Mouse (Mus musculus): ENCODE measurements around the gene Aifm2. TPM values are rescaled to one million over a fixed set of nuclear protein-coding genes. Genes with fewer than 3 reads are reported as not detected.

Aifm2 gene
- polyA plus RNA-seq, 1 experiment from 2014 or later = 9.3 TPM

DNA sequence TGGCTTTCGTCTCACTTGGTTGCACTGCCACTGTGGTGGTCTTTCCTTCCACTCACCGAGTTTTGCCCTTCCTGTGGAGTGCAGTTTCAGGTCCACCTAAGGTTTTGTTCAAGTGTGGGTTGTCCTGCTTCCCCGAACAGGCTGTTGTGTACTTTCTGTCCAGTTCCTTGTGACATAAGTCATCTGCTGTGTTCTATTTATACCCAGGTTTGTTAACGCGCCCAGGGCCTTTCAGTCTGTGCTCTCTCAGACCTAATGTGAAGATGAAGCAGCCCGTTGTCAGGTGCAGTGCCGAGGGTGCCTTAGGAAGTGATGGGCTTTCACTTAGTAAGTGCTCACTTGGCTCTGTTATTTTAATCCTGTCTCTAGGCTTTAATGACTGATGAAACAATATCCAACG lies 25.7 kb upstream of the Aifm2 start:
- WGBS = 86% methylated on average over 8 of the region's 8 CpGs
- Histone ChIP-seq H3K27ac (ENCODE audit: low read depth, low read length) (no peak overlapping the region), H3K4me1 (replicated peaks; ENCODE audit: control insufficient read depth, insufficient read depth, low read length) (no peaks in the 10 kb centered on the region), H3K9ac (ENCODE audit: low read depth, low read length) (no peak overlapping the region), H3K4me3 (ENCODE audit: low read depth, low read length) (no peak overlapping the region), H3K27me3 (replicated peaks; ENCODE audit: control insufficient read depth, insufficient read depth, low read length) (no peaks in the 10 kb centered on the region), H3K9me3 (ENCODE audit: control insufficient read depth, low read length) (no peaks in the 10 kb centered on the region), H3K36me3 (ENCODE audit: control insufficient read depth, insufficient read depth, low read length) (peaks cover 63% of the 10 kb centered on the region), H3K4me2 (no peak overlapping the region)
- ATAC-seq (replicated peaks; ENCODE audit: low FRiP score) (no peak), DNase-seq (ENCODE audit: low spot score) (no peak)

DNA sequence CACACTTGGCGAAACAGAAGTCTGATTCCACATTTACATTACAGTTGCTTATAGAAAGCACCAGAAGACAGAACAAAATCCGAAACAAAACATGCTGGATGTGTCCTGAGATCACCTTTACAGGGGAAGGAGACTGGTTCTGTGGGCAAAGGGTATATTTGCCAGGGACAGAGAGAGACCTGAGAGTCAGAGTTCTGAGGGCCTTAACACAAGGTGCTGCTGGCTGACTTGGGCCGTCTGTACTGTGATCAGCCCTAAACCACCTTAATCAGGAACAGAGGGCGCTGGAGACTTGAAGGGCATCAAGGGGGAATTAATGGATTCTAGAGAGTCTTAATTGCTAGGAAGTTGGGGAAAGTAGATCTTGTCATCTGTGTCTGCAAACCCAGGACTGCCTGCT lies 21.5 kb upstream of the Aifm2 start:
- H3K27ac ChIP-seq (ENCODE audit: low read depth, low read length) = no peak overlapping the region; the same call in 1 of the 2 replicates
- H3K9me3 ChIP-seq (ENCODE audit: control insufficient read depth, low read length) = no peaks in the 10 kb centered on the region
- peaks cover 36% of the 10 kb centered on the region for H3K36me3 ChIP-seq (ENCODE audit: control insufficient read depth, insufficient read depth, low read length)
- no peak for DNase-seq (ENCODE audit: low spot score)
- H3K4me2 ChIP-seq = no peak overlapping the region
- 70% methylated on average over 4 of the region's 4 CpGs for WGBS
- no peak for ATAC-seq (replicated peaks; ENCODE audit: low FRiP score)
- peaks cover 15% of the 10 kb centered on the region for H3K4me1 ChIP-seq (replicated peaks; ENCODE audit: control insufficient read depth, insufficient read depth, low read length)
- no peak overlapping the region for H3K4me3 ChIP-seq (ENCODE audit: low read depth, low read length)
- H3K9ac ChIP-seq (ENCODE audit: low read depth, low read length) = no peak overlapping the region
- no peaks in the 10 kb centered on the region for H3K27me3 ChIP-seq (replicated peaks; ENCODE audit: control insufficient read depth, insufficient read depth, low read length)

GRCm38 (mm10) chr10:61694870-61695670 lies 20.0 kb upstream of the Aifm2 start, which contains the start of gene Tysnd1:
Tysnd1 (plus strand) TSS chr10:61695514.
- peak within 1 kb of the TSS; percentile 86 for H3K9ac ChIP-seq (ENCODE audit: low read depth, low read length)
- H3K27me3 ChIP-seq (replicated peaks; ENCODE audit: control insufficient read depth, insufficient read depth, low read length) = no peaks in the 10 kb centered on the region
- peak within 1 kb of the TSS; percentile 98 for H3K4me3 ChIP-seq (ENCODE audit: low read depth, low read length)
- DNase-seq (ENCODE audit: low spot score) = peak; percentile 90
- H3K9me3 ChIP-seq (ENCODE audit: control insufficient read depth, low read length) = no peaks in the 10 kb centered on the region
- peak within 1 kb of the TSS; percentile 55 for H3K27ac ChIP-seq (ENCODE audit: low read depth, low read length)
- H3K4me2 ChIP-seq = peak within 1 kb of the TSS; percentile 100
- WGBS = 1% methylated on average over 42 of the region's 42 CpGs
- H3K4me1 ChIP-seq (replicated peaks; ENCODE audit: control insufficient read depth, insufficient read depth, low read length) = peaks cover 15% of the 10 kb centered on the region
- H3K36me3 ChIP-seq (ENCODE audit: control insufficient read depth, insufficient read depth, low read length) = peaks cover 34% of the 10 kb centered on the region
- peak; percentile 94 for ATAC-seq (replicated peaks; ENCODE audit: low FRiP score)

DNA sequence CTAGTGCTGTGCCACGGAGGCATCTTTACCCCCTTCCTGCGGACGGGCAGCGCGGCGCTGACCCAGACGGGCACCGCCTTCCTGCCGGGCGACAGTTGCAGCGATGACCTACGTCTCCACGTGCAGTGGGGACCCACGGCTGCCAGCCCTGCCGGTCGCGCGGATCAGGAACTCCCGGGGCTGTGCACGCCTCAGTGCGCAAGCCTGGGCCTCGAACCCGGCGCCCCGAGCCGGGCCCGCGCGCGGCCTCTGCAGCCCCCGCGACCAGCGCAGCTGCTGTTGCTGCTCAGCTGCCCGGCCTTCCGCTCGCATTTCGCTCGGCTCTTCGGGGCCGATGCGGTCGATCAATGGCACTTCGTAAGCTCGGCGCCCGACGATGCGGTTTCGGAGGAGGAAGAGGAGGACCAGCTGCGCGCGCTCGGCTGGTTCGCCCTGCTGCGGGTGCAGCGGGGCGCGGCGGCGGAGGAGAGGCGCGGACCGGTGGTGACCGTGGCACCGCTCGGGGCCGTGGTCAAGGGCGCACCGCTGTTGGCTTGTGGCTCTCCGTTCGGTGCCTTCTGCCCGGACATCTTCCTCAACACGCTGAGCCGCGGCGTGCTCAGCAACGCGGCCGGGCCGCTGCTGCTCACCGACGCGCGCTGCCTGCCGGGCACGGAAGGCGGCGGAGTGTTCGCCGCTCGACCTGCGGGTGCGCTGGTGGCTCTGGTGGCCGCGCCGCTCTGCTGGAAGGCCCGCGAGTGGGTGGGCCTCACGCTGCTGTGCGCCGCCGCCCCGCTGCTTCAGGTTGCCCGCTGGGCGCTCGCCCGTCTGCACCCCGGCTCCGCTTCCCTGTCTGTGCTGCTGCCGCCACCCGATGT lies 19.1 kb upstream of the Aifm2 start:
- H3K4me1 ChIP-seq (replicated peaks; ENCODE audit: control insufficient read depth, insufficient read depth, low read length) = peaks cover 15% of the 10 kb centered on the region
- peaks cover 26% of the 10 kb centered on the region for H3K36me3 ChIP-seq (ENCODE audit: control insufficient read depth, insufficient read depth, low read length)
- peak overlapping the region; percentile 98 for H3K4me3 ChIP-seq (ENCODE audit: low read depth, low read length)
- H3K9ac ChIP-seq (ENCODE audit: low read depth, low read length) = peak overlapping the region; percentile 86
- DNase-seq (ENCODE audit: low spot score) (peak; percentile 58), ATAC-seq (replicated peaks; ENCODE audit: low FRiP score) (peak; percentile 47)
- peak overlapping the region; percentile 55 for H3K27ac ChIP-seq (ENCODE audit: low read depth, low read length)
- H3K27me3 ChIP-seq (replicated peaks; ENCODE audit: control insufficient read depth, insufficient read depth, low read length) = no peaks in the 10 kb centered on the region
- WGBS = under 1% methylated on average over 106 of the region's 111 CpGs
- no peaks in the 10 kb centered on the region for H3K9me3 ChIP-seq (ENCODE audit: control insufficient read depth, low read length)
- peak overlapping the region; percentile 100 for H3K4me2 ChIP-seq

DNA sequence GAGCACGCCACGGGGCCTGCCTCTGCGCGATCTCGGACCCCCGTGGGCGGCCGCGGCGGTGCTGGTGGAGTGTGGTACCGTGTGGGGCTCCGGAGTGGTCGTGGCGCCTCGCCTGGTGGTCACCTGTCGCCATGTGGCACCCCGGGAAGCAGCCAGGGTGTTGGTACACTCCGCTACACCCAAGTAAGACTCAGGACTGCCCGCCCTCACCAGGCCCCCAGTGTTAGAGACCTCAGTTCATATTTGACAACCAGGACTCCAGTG lies 18.6 kb upstream of the Aifm2 start:
- Histone ChIP-seq H3K36me3 (ENCODE audit: control insufficient read depth, insufficient read depth, low read length) (peaks cover 21% of the 10 kb centered on the region), H3K4me3 (ENCODE audit: low read depth, low read length) (peak overlapping the region; percentile 98), H3K27me3 (replicated peaks; ENCODE audit: control insufficient read depth, insufficient read depth, low read length) (no peaks in the 10 kb centered on the region), H3K27ac (ENCODE audit: low read depth, low read length) (peak overlapping the region; percentile 25; the same call in 1 of the 2 replicates), H3K9ac (ENCODE audit: low read depth, low read length) (peak overlapping the region; percentile 86), H3K4me2 (peak overlapping the region; percentile 100), H3K4me1 (replicated peaks; ENCODE audit: control insufficient read depth, insufficient read depth, low read length) (peaks cover 15% of the 10 kb centered on the region), H3K9me3 (ENCODE audit: control insufficient read depth, low read length) (no peaks in the 10 kb centered on the region)
- no peak for DNase-seq (ENCODE audit: low spot score)
- 6% methylated on average over 19 of the region's 19 CpGs for WGBS
- no peak for ATAC-seq (replicated peaks; ENCODE audit: low FRiP score)

DNA sequence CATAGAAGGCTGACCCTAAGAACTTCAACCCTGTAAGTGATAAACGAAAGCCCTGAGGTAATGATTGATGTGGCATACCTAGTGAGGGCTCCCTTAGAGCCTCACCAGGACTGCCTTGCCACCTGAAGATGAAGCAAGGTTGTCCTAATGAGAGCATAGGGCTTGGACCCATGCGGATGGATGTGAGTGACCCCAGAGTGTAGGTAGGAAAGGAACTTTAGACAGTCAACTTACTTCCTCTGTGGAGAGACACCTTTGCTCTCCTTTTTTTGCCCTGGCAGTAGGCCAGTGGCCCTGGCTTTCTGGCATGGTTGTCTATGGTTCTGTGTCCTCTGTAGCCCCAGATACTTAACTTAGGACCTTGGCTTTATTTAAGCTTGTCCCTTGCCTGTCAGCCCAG lies 18.0 kb upstream of the Aifm2 start:
- 82% methylated on average over 2 of the region's 2 CpGs for WGBS
- no peaks in the 10 kb centered on the region for H3K27me3 ChIP-seq (replicated peaks; ENCODE audit: control insufficient read depth, insufficient read depth, low read length)
- peaks cover 15% of the 10 kb centered on the region for H3K4me1 ChIP-seq (replicated peaks; ENCODE audit: control insufficient read depth, insufficient read depth, low read length)
- H3K36me3 ChIP-seq (ENCODE audit: control insufficient read depth, insufficient read depth, low read length) = peaks cover 16% of the 10 kb centered on the region
- H3K4me3 ChIP-seq (ENCODE audit: low read depth, low read length) = peak overlapping the region; percentile 98
- ATAC-seq (replicated peaks; ENCODE audit: low FRiP score) = no peak
- H3K4me2 ChIP-seq = peak overlapping the region; percentile 100
- H3K27ac ChIP-seq (ENCODE audit: low read depth, low read length) = no peak overlapping the region
- peak overlapping the region; percentile 86 for H3K9ac ChIP-seq (ENCODE audit: low read depth, low read length)
- DNase-seq (ENCODE audit: low spot score) = no peak
- H3K9me3 ChIP-seq (ENCODE audit: control insufficient read depth, low read length) = no peaks in the 10 kb centered on the region

DNA sequence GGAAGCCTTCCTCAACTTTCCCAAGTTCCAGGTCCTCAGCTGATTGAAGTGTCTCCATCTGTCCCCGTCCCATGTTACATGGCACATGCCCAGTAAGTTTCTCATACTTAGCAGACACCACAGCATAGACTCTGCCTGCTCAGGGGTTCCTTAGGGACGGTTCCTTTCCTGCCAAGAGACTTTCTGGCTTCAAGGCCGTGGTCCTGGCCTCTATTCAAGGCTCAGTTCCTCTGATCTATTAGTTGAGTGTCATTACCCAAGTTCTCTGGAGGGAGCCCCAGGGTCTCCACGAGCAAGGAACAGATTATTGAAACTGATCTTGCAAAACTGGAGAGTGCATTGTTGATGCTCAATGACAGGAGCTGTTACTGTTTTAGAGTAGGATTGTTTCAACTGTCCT lies 10.4 kb upstream of the Aifm2 start:
- H3K27me3 ChIP-seq (replicated peaks; ENCODE audit: control insufficient read depth, insufficient read depth, low read length) = no peaks in the 10 kb centered on the region
- ATAC-seq (replicated peaks; ENCODE audit: low FRiP score) (no peak), DNase-seq (ENCODE audit: low spot score) (no peak)
- H3K4me2 ChIP-seq = no peak overlapping the region
- H3K27ac ChIP-seq (ENCODE audit: low read depth, low read length) = no peak overlapping the region
- no peak overlapping the region for H3K9ac ChIP-seq (ENCODE audit: low read depth, low read length)
- 81% methylated on average over 4 of the region's 4 CpGs for WGBS
- peaks cover 5% of the 10 kb centered on the region; the same call in 1 of the 2 replicates for H3K4me1 ChIP-seq (replicated peaks; ENCODE audit: control insufficient read depth, insufficient read depth, low read length)
- H3K36me3 ChIP-seq (ENCODE audit: control insufficient read depth, insufficient read depth, low read length) = peaks cover 7% of the 10 kb centered on the region
- H3K4me3 ChIP-seq (ENCODE audit: low read depth, low read length) = no peak overlapping the region
- H3K9me3 ChIP-seq (ENCODE audit: control insufficient read depth, low read length) = no peaks in the 10 kb centered on the region

- WGBS = 68% methylated on average over 6 of the region's 6 CpGs
- Histone ChIP-seq H3K9ac (ENCODE audit: low read depth, low read length) (no peak overlapping the region), H3K4me1 (replicated peaks; ENCODE audit: control insufficient read depth, insufficient read depth, low read length) (peaks cover 5% of the 10 kb centered on the region; the same call in 1 of the 2 replicates), H3K4me3 (ENCODE audit: low read depth, low read length) (no peak overlapping the region), H3K27me3 (replicated peaks; ENCODE audit: control insufficient read depth, insufficient read depth, low read length) (no peaks in the 10 kb centered on the region), H3K27ac (ENCODE audit: low read depth, low read length) (no peak overlapping the region), H3K9me3 (ENCODE audit: control insufficient read depth, low read length) (no peaks in the 10 kb centered on the region), H3K36me3 (ENCODE audit: control insufficient read depth, insufficient read depth, low read length) (peaks cover 7% of the 10 kb centered on the region), H3K4me2 (no peak overlapping the region)
- DNase-seq (ENCODE audit: low spot score) (no peak), ATAC-seq (replicated peaks; ENCODE audit: low FRiP score) (no peak)
These were observed 8.4 kb upstream of the Aifm2 start for GRCm38 (mm10) chr10:61706412-61707375.
